Mouse (Mus musculus) macrophage (primary cell): ENCODE measurements around the gene Tcta. TPM values are rescaled to one million over a fixed set of nuclear protein-coding genes. Genes with fewer than 3 reads are reported as not detected.

Experiments used
- H3K27ac ChIP-seq: fragments of 350-480 bp; formaldehyde crosslinking; 2 replicates; pipeline ENCODE4 v1.9.0; 2021
- H3K36me3 ChIP-seq: fragments of 350-480 bp; formaldehyde crosslinking; 2 replicates; pipeline ENCODE4 v1.9.0; 2021; ENCODE audit errors: inconsistent target
- H3K4me3 ChIP-seq: fragments of 350-480 bp; formaldehyde crosslinking; 2 replicates; pipeline ENCODE4 v1.9.0; 2021; ENCODE audit errors: inconsistent target
- H3K79me2 ChIP-seq: fragments of 350-480 bp; formaldehyde crosslinking; 2 replicates; pipeline ENCODE4 v1.9.0; 2021; ENCODE audit errors: inconsistent target
- WGBS: methylation state at CpG from one replicate; pipeline ENCODE4 v1.1.7; 2026; ENCODE audit warnings: inconsistent platforms; ENCODE audit not compliant: missing documents; 5-methylcytosine and 5-hydroxymethylcytosine counted together
- polyA plus RNA-seq: library from polyadenylated mRNA; stranded (reverse); fragments of 250-400 nt; gene quantifications from 3 replicates; pipeline ENCODE4 v1.2.4, GENCODE M21; 2018; ENCODE audit warnings: inconsistent platforms
- total RNA-seq, 78 experiments: library from RNA; depleted of rRNA; stranded (reverse); fragments of 250-400 nt; gene quantifications; 1 replicate in 9 of 78; 2 replicates in 24 of 78; 3 replicates in 43 of 78; 4 replicates in 2 of 78; pipeline ENCODE4 v1.2.4; 2018; ENCODE audit warnings: inconsistent platforms in 56 of 78

Tcta gene
- total RNA-seq (2018; cell fraction: chromatin; rRNA removed), result 10 to 100 TPM in 7 of 26 experiments, 1 to 10 TPM in 19; 1.3 to 15.5 (median 5.4) TPM
- 10 to 100 TPM in 19 of 26 experiments, 1 to 10 TPM in 7; 5.3 to 25.4 (median 17.1) TPM for total RNA-seq (2018; cell fraction: cytosol; rRNA removed)
- total RNA-seq (2018; cell fraction: nucleus; rRNA removed), result 10 to 100 TPM in 13 of 26 experiments, 1 to 10 TPM in 13; 2.6 to 30.5 (median 10.4) TPM
- 7.0 to 22.0 TPM (median 13.1 TPM) in 3 replicates for polyA plus RNA-seq

- WGBS, result under 1% methylated on average over 64 of the region's 81 CpGs
- H3K4me3 ChIP-seq, result peak within 1 kb of the TSS; percentile 97
- H3K79me2 ChIP-seq, result peaks cover 67% of the 10 kb centered on the region
- H3K36me3 ChIP-seq, result peaks cover 10% of the 10 kb centered on the region
- H3K27ac ChIP-seq, result peak within 1 kb of the TSS; percentile 89
Measured at GRCm38 (mm10) chr9:108305629-108306520, at the start of gene Tcta, which contains the start of gene Rhoa. TSS of gene Tcta (minus strand) at chr9:108306160. TSS of gene Rhoa (plus strand) at chr9:108306129.

GRCm38 (mm10) chr9:108349727-108350126 is 43.8 kb upstream of the Tcta start:
- Histone ChIP-seq H3K36me3 (peaks cover 37% of the 10 kb centered on the region), H3K27ac (no peak overlapping the region), H3K4me3 (no peak overlapping the region), H3K79me2 (peaks cover 69% of the 10 kb centered on the region)
- WGBS, result 88% methylated on average over 4 of the region's 4 CpGs

DNA sequence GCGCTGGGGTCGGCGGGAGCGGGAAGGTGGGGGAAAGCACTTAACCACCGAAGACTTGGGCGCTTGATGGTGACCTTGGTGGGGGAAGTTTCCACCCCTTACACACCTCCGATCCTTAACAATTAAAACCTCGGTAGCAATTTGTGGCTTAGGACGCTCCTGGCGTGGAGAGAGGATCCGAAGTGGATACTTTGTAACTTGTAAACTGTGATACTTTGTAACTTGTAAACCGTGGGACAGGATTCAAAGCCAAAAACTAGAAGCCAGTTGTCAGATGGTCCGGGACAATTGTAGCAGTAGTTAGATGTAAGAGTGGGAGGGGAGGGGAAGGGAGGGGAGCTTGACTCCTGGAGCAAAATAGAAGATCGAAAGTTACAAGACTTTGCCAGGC is 42.3 kb upstream of the Tcta start:
- WGBS, result 4% methylated on average over 6 of the region's 14 CpGs
- Histone ChIP-seq H3K36me3 (peaks cover 27% of the 10 kb centered on the region), H3K27ac (peak overlapping the region; percentile 61), H3K4me3 (peak overlapping the region; percentile 75), H3K79me2 (peaks cover 54% of the 10 kb centered on the region)

DNA sequence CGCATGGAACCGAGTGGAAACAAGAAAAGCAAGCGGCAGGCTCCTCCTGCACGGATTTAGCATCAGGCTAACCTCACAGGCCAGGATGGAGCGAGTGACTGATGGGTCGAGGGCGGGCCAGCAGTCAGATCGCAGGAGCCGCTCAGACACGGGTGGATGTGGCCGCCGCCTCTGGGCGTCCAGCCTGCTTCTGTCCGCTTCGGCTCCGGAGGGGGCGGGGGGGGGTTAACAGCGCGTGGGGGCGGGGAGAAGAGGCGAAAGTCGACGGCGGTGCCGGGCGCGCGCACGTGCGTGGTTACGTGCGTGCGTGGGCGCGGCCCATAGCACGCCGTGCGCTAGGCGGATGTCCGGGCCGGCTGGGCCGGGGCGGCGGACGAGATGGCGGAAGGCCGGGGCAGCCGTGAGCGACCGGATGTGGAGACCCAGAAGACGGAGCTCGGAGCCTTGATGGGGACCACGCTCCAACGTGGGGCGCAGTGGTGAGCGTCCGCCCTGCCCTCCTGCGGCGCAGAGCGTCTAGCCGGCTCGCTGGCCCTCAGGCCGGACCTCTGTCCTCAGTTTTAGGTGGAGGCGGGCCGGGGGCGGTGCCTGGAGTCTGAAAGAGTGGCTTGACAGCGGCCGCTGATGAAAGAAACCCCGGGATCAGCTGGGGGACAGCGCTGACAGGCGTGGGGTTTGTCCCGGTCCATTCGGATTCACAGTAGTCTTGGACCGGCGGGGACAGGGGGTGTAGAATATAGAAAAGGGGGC is 41.8 kb upstream of the Tcta start, which contains the start of gene Usp4:
Usp4 (plus strand) TSS at position 314 of the 750 bp plus-strand sequence.
- peak within 1 kb of the TSS; percentile 88 for H3K27ac ChIP-seq
- peaks cover 21% of the 10 kb centered on the region for H3K36me3 ChIP-seq
- H3K4me3 ChIP-seq, result peak within 1 kb of the TSS; percentile 75
- WGBS, result under 1% methylated on average over 67 of the region's 75 CpGs
- H3K79me2 ChIP-seq, result peaks cover 49% of the 10 kb centered on the region

GRCm38 (mm10) chr9:108347024-108347423 is 41.1 kb upstream of the Tcta start:
- Histone ChIP-seq H3K79me2 (peaks cover 42% of the 10 kb centered on the region), H3K36me3 (peaks cover 14% of the 10 kb centered on the region), H3K4me3 (peak overlapping the region; percentile 59), H3K27ac (peak overlapping the region; percentile 88)
- under 1% methylated on average over 11 of the region's 11 CpGs for WGBS

- WGBS, result 92% methylated on average over 4 of the region's 4 CpGs
- no peak overlapping the region for H3K27ac ChIP-seq
Measured at GRCm38 (mm10) chr9:108344471-108344870, 38.5 kb upstream of the Tcta start.

GRCm38 (mm10) chr9:108343835-108344234 is 37.9 kb upstream of the Tcta start:
- WGBS, result 100% methylated on average over 1 of the region's 1 CpGs

More at GRCm38 (mm10) chr9:108344471-108344870, 38.5 kb upstream of the Tcta start:
- Histone ChIP-seq H3K36me3 (no peaks in the 10 kb centered on the region), H3K79me2 (peaks cover 32% of the 10 kb centered on the region), H3K4me3 (no peak overlapping the region)

GRCm38 (mm10) chr9:108343331-108343730 is 37.4 kb upstream of the Tcta start:
- WGBS, result 74% methylated on average over 3 of the region's 3 CpGs
- Histone ChIP-seq H3K4me3 (no peak overlapping the region), H3K27ac (peak overlapping the region; percentile 98), H3K36me3 (no peaks in the 10 kb centered on the region), H3K79me2 (peaks cover 24% of the 10 kb centered on the region)

More at GRCm38 (mm10) chr9:108343835-108344234, 37.9 kb upstream of the Tcta start:
- peaks cover 29% of the 10 kb centered on the region for H3K79me2 ChIP-seq
- no peaks in the 10 kb centered on the region for H3K36me3 ChIP-seq
- no peak overlapping the region for H3K4me3 ChIP-seq
- H3K27ac ChIP-seq, result peak overlapping the region; percentile 98

DNA sequence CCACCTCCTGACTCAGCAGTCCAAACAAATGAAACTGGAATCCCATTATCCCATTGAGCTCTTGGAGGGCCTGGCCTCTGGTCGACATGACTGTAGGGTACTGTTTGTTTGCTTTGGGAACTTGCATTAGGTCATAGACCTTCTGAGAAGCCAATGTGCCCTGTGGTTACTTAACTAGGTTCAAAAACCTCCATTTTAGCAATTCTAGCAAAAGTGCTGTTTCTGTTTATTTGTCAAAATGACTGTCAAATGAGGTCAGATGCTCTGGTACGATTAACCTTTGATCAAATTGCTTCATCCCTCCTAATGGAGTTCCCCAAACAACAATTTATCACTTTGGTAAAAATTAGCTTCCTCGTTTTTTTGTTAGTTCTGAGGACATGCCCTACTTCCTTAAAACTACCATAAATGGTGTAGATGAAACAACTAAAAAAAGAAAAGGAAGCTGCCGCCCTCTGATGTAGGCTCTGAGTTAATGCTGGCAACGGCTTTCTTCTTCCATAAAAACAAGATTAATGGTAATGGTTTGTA is 36.4 kb upstream of the Tcta start:
- H3K36me3 ChIP-seq, result no peaks in the 10 kb centered on the region
- peaks cover 19% of the 10 kb centered on the region for H3K79me2 ChIP-seq
- H3K27ac ChIP-seq, result peak overlapping the region; percentile 98
- no peak overlapping the region for H3K4me3 ChIP-seq
- WGBS, result 3% methylated on average over 5 of the region's 5 CpGs

DNA sequence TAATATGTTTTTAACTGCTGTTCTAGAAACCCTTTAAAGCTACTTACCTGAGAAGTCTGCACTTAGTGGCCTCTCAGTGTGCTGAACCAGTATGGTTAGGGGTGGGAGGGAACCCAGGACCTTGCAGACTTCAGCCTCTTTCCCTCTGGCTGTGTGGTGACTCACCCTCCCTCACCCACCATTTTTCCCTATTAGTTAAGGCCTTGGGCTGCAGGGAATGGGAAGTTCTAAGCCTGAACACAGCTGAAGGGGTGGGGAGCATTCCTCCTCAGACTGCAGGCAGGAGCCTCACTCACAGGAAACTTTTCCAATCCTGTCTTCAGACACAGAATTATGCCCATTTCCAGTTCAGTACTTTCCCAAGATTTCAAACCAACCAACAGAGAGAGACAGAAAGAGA is 35.8 kb upstream of the Tcta start:
- H3K27ac ChIP-seq, result peak overlapping the region; percentile 98
- no peaks in the 10 kb centered on the region for H3K36me3 ChIP-seq
- no peak overlapping the region; the same call in 1 of the 2 replicates for H3K4me3 ChIP-seq
- H3K79me2 ChIP-seq, result peaks cover 19% of the 10 kb centered on the region

- Histone ChIP-seq H3K79me2 (peaks cover 24% of the 10 kb centered on the region), H3K27ac (peak overlapping the region; percentile 98), H3K4me3 (peak overlapping the region; percentile 90), H3K36me3 (no peaks in the 10 kb centered on the region)
- WGBS, result 19% methylated on average over 5 of the region's 5 CpGs
Measured at GRCm38 (mm10) chr9:108341139-108341475, 35.1 kb upstream of the Tcta start.

GRCm38 (mm10) chr9:108340258-108341138 is 34.5 kb upstream of the Tcta start:
- peak overlapping the region; percentile 90 for H3K4me3 ChIP-seq
- H3K36me3 ChIP-seq, result no peaks in the 10 kb centered on the region
- peak overlapping the region; percentile 98 for H3K27ac ChIP-seq
- WGBS, result under 1% methylated on average over 10 of the region's 10 CpGs
- H3K79me2 ChIP-seq, result peaks cover 29% of the 10 kb centered on the region

DNA sequence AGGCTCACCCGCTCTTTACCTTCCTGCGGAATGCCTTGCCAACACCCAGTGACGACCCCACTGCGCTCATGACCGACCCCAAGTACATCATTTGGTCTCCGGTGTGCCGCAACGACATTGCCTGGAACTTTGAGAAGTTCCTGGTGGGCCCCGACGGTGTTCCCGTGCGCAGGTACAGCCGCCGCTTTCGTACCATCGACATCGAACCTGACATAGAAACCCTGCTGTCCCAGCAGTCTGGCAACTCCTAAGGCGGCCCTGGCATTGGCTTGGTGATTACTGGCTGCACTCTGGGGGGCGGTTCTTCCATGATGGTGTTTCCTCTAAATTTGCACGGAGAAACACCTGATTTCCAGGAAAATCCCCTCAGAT is 33.9 kb upstream of the Tcta start:
- peaks cover 6% of the 10 kb centered on the region; the same call in 1 of the 2 replicates for H3K36me3 ChIP-seq
- peak overlapping the region; percentile 98 for H3K27ac ChIP-seq
- peak overlapping the region; percentile 90 for H3K4me3 ChIP-seq
- H3K79me2 ChIP-seq, result peaks cover 36% of the 10 kb centered on the region
- WGBS, result under 1% methylated on average over 19 of the region's 20 CpGs
